Mouse (Mus musculus) liver, embryonic 14.5 days (tissue): Measurements from ENCODE around the gene Ttc9.

ENCODE experiments used
- CTCF ChIP-seq: IDR thresholded peaks from 2 replicates; pipeline ENCODE4 v1.5.1; 2016; ENCODE audit warnings: antibody characterized with exemption, low read depth, control low read depth
- EP300 ChIP-seq: IDR thresholded peaks from 2 replicates; pipeline ENCODE4 v1.6.1; 2016; ENCODE audit warnings: antibody characterized with exemption, low read depth

- TF ChIP-seq CTCF (no peak), EP300 (no peak)
Measured at GRCm38 (mm10) chr12:81616980-81617379, 14.1 kb upstream of the Ttc9 start.
